Mouse (Mus musculus) adrenal gland, postnatal 36 days (tissue): ENCODE measurements around the gene Gcc2. TPM values are rescaled to one million over a fixed set of nuclear protein-coding genes. Genes with fewer than 3 reads are reported as not detected.
"Not testable (repeated sequence)": the region's sequence is repeated elsewhere in the genome, so short reads cannot be mapped to it uniquely, and the experiment has no call there.

Experiments
- DNase-seq, 2 experiments: peaks; one replicate each; pipeline ENCODE4 v3.0.0; 2021; ENCODE audit warnings: mixed read lengths in 1 of 2
- total RNA-seq, 2 experiments: library from RNA; stranded (reverse); gene quantifications; 2 replicates each; pipeline ENCODE4 v1.2.3; 2021

Gcc2 gene
- total RNA-seq, 2 experiments from 2014 or later: 40.9 to 47.4 TPM

- DNase-seq: peak; percentile 39 to 61
Measured at GRCm38 (mm10) chr10:58231779-58232640, 23.3 kb upstream of the Gcc2 start.

DNA sequence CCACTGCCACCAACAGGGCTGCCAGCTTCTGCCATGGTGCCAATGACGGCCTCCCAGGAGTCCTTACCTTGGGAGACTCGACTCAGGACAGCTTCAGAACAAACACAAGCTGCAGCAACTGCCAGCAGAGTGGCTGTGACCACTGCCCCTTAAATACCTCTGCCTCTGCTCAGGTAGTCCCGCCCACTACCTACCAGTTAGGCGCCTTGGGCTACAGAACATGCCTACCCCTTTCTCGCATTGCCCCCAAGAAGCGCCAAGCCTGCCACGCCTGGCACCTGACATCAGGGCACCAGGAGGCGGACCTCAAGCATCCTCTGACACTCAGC lies 22.7 kb upstream of the Gcc2 start, which contains the start of gene Duxf3:
TSS of gene Duxf3 (minus strand) at position 35 of the 329 bp plus-strand sequence.
- not testable (repeated sequence) for DNase-seq

DNA sequence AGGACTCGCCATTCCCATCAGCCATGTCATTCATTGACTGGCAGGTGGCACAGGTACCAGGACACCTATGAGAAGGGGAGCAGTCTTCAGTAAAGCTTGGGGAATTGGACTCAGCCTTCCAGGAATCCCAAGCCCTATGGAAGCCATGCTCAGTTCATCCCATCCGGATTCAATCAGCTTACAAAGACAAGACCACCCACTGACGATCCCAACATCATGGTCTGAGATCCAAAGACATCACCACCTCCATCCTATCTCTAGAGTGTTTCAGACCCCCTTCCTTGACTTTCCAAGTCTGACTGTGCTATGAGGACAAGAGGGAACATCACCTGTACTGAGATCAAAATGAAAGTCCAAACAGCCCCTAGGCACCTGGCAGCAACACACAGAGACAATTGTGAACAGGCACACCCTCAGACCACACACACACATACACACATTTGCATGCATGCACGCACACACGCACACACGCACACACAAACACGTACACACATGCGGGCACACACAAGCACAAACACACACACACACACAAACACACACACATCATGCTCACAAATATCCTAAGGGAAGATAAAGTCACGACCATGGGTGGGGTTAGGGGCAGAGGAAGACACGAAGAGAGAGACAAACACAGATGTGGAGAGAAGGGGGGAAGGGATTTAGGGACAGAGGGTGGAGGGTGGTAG lies 22.1 kb upstream of the Gcc2 start:
- not testable (repeated sequence) for DNase-seq

DNA sequence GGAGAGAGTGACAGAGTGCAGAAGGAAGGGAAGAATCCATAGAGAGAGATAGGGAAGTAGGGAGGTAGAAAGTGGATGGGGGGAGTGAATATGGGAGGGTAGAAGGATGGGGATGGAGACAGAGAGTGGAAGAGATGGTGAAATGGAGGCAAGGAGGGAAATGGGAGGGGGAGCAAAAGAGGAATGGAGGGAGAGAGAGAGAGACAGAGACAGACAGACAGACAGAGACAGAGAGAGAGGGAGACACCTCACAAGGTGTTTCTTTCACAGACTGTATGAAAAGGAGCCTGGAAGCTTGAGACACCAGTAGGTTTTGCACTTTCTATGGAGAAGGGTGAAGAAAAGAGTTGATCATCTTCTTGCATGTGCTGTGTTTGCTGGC lies 21.6 kb upstream of the Gcc2 start:
- DNase-seq: not testable (repeated sequence)

GRCm38 (mm10) chr10:58234985-58235384 lies 20.3 kb upstream of the Gcc2 start:
- not testable (repeated sequence) for DNase-seq

DNA sequence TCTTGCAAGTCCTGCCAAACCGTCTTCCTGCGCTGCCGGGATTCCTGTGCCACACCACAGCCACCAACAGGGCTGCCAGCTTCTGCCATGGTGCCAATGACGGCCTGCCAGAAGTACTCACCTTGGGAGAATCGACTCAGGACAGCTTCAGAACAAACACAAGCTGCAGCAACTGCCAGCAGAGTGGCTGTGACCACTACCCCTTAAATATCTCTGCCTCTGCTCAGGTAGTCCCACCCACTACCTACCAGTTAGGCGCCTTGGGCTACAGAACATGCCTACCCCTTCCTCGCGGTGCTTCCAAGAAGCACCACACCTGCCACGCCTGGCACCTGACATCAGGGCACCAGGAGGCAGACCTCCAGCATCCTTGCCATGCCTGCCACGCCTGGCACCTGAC lies 18.7 kb upstream of the Gcc2 start, which contains the start of gene Gm4981:
TSS of gene Gm4981 (minus strand) at position 89 of the 400 bp plus-strand sequence.
- no peak for DNase-seq

DNA sequence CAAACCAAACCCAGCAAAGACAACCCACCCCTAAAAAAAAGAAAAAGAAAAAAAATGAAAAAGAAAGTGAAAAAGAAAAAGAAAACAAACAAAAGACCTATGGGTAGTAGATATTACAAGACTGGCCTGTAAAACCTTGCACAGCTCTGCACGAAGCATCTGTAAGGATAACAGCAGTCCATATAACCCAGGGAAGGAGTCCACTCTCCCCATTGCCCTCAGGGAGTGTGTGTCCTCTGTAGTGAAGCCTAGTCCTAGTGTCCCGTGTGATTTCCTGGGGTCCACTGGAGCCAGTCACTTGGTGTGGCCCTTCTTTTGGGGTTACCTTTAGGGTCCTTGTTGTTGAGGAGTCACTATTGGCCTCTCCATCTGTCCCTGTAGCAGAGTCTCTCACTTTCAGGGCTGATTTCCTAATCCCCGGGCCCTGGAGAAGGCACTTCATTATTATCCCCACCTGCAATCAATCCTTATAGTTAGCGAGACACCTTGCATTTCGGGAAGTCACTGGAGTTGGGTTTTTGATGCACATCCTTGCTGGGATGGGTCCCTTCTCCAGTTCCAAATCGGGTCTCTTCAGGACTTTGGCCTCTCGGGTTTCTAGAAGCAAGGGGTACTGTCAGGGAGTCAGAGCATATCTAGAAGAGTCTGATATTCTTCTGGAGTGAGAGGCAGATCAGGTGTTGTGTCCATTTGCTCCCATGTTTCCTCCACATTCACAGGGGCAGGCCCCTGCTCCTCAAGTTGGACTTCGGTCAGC lies 16.1 kb upstream of the Gcc2 start:
- peak in 1 of 2 experiments; percentile 15 for DNase-seq

GRCm38 (mm10) chr10:58249535-58249934 lies 5.8 kb upstream of the Gcc2 start:
- no peak for DNase-seq

- peak in 1 of 2 experiments; percentile 9 for DNase-seq
Measured at GRCm38 (mm10) chr10:58254635-58255175, 592 bp upstream of the Gcc2 start.

DNA sequence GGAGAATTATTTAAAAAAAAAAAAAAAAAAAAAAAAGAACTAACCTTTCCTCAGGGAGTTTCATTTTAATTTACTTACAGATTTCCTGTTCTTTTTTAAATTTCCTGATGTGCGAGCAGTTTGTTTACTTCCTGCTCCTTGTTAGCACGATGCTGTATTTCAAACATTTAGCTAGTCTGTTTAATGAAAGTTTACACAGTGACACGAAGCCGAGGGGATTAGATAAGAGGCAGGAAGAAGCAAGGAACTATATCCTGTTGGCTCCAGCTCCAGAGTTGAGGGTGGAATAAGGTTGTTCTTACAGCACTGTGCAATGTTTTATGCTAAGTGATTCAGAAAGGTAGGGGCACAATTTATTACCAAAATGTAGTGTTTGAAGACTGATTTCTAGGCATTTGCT lies 657 bp downstream of the Gcc2 start:
- no peak for DNase-seq

- DNase-seq: no peak
Measured at GRCm38 (mm10) chr10:58258466-58258865, 3.2 kb downstream of the Gcc2 start.

GRCm38 (mm10) chr10:58282238-58282637 lies 26.9 kb downstream of the Gcc2 start:
- DNase-seq: no peak

DNA sequence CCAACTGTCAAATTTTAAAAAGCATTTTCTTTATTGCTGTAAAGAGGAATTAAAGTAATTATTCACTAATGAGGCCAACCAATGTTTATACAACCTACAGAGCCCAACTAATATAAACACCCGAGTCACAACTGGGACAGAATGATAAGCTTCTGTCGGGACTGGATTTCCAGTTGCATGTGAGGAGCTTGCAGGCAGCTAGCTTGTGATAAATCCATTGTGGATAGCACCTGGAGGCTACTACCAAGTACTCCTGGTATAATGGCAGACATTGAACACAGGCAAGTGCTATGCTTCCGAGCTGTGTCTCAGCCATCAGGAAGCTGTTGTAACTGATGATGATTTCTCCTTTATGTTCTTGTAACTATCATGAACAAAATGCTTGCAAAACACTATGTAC lies 35.4 kb downstream of the Gcc2 start:
- no peak for DNase-seq

DNA sequence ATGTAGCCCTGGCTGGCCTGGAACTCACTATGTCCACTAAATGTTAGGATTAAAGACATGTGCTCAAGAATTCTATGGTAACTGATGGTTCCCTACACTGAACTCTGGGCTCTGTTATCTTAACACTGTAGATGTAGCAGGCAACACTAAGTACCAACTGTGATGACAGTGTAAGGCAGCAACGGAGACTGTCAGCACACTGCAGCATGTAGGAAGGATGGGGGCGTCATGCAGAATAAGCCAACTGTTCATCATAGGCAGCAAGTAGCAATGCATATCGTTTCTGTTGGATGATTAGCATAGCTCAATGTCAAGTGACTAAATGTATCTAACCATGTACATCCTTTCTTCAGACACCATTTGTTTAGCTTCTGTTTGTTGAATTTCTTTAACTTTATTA lies 38.9 kb downstream of the Gcc2 start:
- no peak for DNase-seq

DNA sequence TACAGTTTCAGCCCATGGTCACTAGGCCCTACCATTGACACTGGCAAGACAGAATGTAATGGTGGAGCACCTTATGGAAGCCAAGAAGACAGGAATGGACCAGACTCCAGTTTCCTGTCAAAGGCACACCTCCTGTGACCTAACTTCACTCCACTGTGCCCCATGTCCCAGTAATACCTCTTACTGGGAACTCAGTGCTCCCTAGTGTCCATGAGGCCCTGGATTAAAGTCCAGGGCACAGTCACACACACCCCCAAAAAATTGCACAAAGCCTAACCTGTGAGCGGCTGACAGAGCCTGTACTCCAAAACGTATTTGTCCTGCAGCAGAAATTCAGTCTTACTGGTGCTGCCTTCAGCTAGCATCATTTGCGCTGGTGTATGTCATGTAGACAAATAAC lies 40.3 kb downstream of the Gcc2 start:
- DNase-seq: no peak

GRCm38 (mm10) chr10:58304996-58305395 lies 49.7 kb downstream of the Gcc2 start:
- DNase-seq: no peak

GRCm38 (mm10) chr10:58306897-58307296 lies 51.6 kb downstream of the Gcc2 start:
- no peak for DNase-seq

- DNase-seq: no peak
Measured at GRCm38 (mm10) chr10:58310791-58311190, 55.5 kb downstream of the Gcc2 start.

DNA sequence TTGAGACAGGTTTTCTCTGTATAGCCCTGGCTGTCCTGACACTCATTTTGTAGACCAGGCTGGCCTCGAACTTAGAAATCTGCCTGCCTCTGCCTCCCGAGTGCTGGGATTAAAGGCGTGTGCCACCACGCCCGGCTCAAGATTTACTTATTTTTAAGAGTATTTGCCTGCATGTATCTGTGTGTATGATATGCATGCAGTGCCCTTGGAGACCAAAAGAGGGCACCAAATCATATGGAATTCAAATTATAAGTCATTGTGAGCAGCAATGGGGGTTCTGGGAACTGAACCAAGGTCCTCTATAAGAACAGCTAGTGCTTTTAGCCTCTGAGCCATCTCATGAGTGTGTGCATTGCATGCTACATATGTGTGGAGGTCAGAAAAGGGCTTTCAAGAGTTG lies 57.6 kb downstream of the Gcc2 start:
- no peak for DNase-seq

DNA sequence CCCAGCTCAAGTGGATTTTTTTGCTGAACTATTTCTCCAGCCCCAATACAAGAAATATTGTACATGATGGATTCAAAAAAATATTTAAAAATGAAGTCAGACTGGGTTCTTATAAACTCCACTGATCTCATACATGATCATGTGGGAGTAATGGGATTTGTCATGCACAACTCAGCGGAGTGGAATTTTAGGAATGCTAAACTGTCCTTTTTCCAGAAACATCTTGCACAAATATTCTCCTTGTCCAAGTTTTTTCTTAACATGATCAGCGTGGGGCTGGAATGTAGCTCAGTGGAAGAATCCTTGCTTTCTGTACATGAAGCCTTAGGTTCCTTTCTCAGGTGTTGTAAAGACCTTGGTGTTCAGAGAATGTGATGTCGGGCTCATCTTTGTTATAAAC lies 65.6 kb downstream of the Gcc2 start:
- DNase-seq: no peak

DNA sequence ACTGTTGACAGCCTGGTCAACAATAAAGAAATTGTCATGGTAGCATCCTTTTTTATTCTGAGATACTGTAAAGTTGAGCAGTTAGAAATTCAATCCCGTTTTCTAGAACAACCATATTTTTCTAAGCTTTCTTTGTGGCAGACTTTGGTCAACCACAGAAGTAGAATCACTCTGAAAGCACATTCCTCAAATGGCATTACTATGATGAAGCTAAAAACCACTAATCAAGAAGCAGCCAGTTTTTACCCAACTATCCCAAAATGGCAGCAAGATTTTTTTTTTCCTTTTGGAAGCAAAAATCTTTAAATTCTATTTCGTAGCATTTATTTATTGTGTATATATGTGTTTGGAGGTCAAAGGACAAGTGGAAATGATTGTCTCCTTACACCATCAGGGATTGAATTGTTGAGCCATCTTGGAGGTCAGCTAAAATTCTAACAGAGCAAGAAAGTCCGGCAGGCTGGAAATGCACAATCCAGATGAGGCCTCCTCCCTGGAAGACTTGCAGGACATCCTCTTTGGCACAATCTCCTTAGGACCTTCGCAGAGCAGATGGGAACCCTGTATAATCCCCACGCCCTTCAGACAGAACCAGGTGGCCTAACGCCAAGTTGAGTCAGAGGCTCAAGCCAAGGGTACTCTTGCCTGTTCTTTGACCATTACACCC lies 67.2 kb downstream of the Gcc2 start:
- DNase-seq: no peak
